Mouse (Mus musculus) Patski (cell line): ENCODE results near the gene Zfp189. TPM values are rescaled to one million over a fixed set of nuclear protein-coding genes. Genes with fewer than 3 reads are reported as not detected.
A peak's percentile ranks its signal among the peaks of the same experiment; 100 is the strongest.
"Not testable (repeated sequence)": the region's sequence is repeated elsewhere in the genome, so short reads cannot be mapped to it uniquely, and the experiment has no call there.

Experiments used
- ATAC-seq: fragments of 100-300 bp; one replicate; pipeline ENCODE4 v1.8.0; 2021
- CTCF ChIA-PET: fragments of 350-600 bp; sonication (Branson Sonifier 250); formaldehyde crosslinking; loops from one replicate; lab custom pipeline; 2022; ENCODE audit warnings: inconsistent platforms; lab: Charles Lee
- POLR2A ChIA-PET: fragments of 350-600 bp; sonication (Branson Sonifier 250); formaldehyde crosslinking; loops from one replicate; lab custom pipeline; 2022; ENCODE audit warnings: antibody characterized with exemption, inconsistent platforms; lab: Charles Lee
- DNase-seq: peaks from one replicate; pipeline ENCODE4 v3.0.0-alpha.2; 2011; ENCODE audit warnings: low read depth, low spot score
- H3K27me3 ChIP-seq: fragments of 371-371 bp; one replicate; pipeline ENCODE4 v1.5.1; 2021
- CTCF ChIP-seq: fragments of 100-300 bp; IDR thresholded peaks from one replicate; pipeline ENCODE4 v1.5.1; 2021
- in situ Hi-C: fragments of 300-500 bp; cut with MboI; formaldehyde crosslinking; loops from 3 replicates; pipeline ENCODE4 v1.11.1; 2018; ENCODE audit warnings: low pct_unique_long_range_greater_than_20kb, mixed read lengths
- polyA plus RNA-seq: library from polyadenylated mRNA; unstranded; gene quantifications from one replicate; pipeline ENCODE4 v1.2.3, GENCODE M21; 2021

Zfp189 gene
- polyA plus RNA-seq, result 9.5 TPM

- in situ Hi-C loops, result no loop called here
- ChIA-PET POLR2A (interaction anchor here (0.7 kb wide), 1 partner anchor 58 kb away, joined by 3 read pairs; no protein-coding TSS in a partner anchor), CTCF (no interaction called here)
- peak; percentile 87 for DNase-seq
- no peaks in the 10 kb centered on the region for H3K27me3 ChIP-seq
- ATAC-seq, result peak; percentile 100
- no peak for TF ChIP-seq CTCF
These were observed at the start of gene Zfp189, which contains the start of gene Mrpl50 for GRCm38 (mm10) chr4:49520572-49521340. Zfp189 (plus strand) TSS chr4:49521176. Mrpl50 (minus strand) TSS chr4:49521093.

- DNase-seq, result no peak
- peaks cover 7% of the 10 kb centered on the region for H3K27me3 ChIP-seq
- CTCF ChIA-PET, result no interaction called here
- ATAC-seq, result no peak
- TF ChIP-seq CTCF, result no peak
- in situ Hi-C loops, result no loop called here
- POLR2A ChIA-PET, result no interaction called here
These were observed 47.4 kb upstream of the Zfp189 start, which contains the start of gene Acnat1 for GRCm38 (mm10) chr4:49473435-49474100. Acnat1 (minus strand) TSS chr4:49473912.

GRCm38 (mm10) chr4:49474583-49474982 lies 46.4 kb upstream of the Zfp189 start:
- no peak for TF ChIP-seq CTCF
- ChIA-PET CTCF (no interaction called here), POLR2A (no interaction called here)
- in situ Hi-C loops, result no loop called here
- DNase-seq (no peak), ATAC-seq (no peak)
- H3K27me3 ChIP-seq, result peaks cover 3% of the 10 kb centered on the region

GRCm38 (mm10) chr4:49478118-49478877 lies 42.7 kb upstream of the Zfp189 start:
- ATAC-seq, result no peak

GRCm38 (mm10) chr4:49479035-49479434 lies 41.9 kb upstream of the Zfp189 start:
- POLR2A ChIA-PET, in situ Hi-C loops, DNase-seq, H3K27me3 ChIP-seq, ATAC-seq, CTCF ChIA-PET: not testable (repeated sequence)

More at GRCm38 (mm10) chr4:49478118-49478877, 42.7 kb upstream of the Zfp189 start:
- in situ Hi-C loops, result no loop called here
- no peak for TF ChIP-seq CTCF
- no peaks in the 10 kb centered on the region for H3K27me3 ChIP-seq
- ChIA-PET POLR2A (no interaction called here), CTCF (no interaction called here)
- no peak for DNase-seq

- in situ Hi-C loops, result no loop called here
- POLR2A ChIA-PET, result no interaction called here
These were observed 40.7 kb upstream of the Zfp189 start for GRCm38 (mm10) chr4:49480104-49480760.

GRCm38 (mm10) chr4:49480896-49481295 lies 40.1 kb upstream of the Zfp189 start:
- CTCF ChIA-PET, result no interaction called here
- in situ Hi-C loops, result no loop called here

More at GRCm38 (mm10) chr4:49480104-49480760, 40.7 kb upstream of the Zfp189 start:
- no peak for ATAC-seq
- CTCF ChIA-PET, result no interaction called here
- TF ChIP-seq CTCF, result no peak
- DNase-seq, result no peak
- H3K27me3 ChIP-seq, result no peaks in the 10 kb centered on the region

GRCm38 (mm10) chr4:49485442-49485841 lies 35.5 kb upstream of the Zfp189 start:
- CTCF ChIA-PET, result no interaction called here
- ATAC-seq, result peak; percentile 62
- DNase-seq, result peak; percentile 27
- no peaks in the 10 kb centered on the region for H3K27me3 ChIP-seq
- POLR2A ChIA-PET, result no interaction called here
- no peak for TF ChIP-seq CTCF
- in situ Hi-C loops, result loop anchor here (5.0 kb wide), 1 partner anchor 43 kb away; no protein-coding TSS in a partner anchor

More at GRCm38 (mm10) chr4:49480896-49481295, 40.1 kb upstream of the Zfp189 start:
- POLR2A ChIA-PET, result no interaction called here
- ATAC-seq, result no peak
- no peaks in the 10 kb centered on the region for H3K27me3 ChIP-seq
- TF ChIP-seq CTCF, result no peak
- DNase-seq, result no peak

GRCm38 (mm10) chr4:49485934-49486650 lies 34.9 kb upstream of the Zfp189 start:
- POLR2A ChIA-PET, CTCF ChIA-PET, DNase-seq, H3K27me3 ChIP-seq, ATAC-seq: not testable (repeated sequence)
- in situ Hi-C loops, result loop anchor here (5.0 kb wide), 1 partner anchor 44 kb away; no protein-coding TSS in a partner anchor
